Mouse (Mus musculus) c-Kit-positive CD71-positive TER-119-positive erythroid progenitor cells, embryonic 14.5 days (primary cell): ENCODE measurements around the gene Kcnn1.

Source experiments
- DNase-seq: peaks from one replicate; pipeline ENCODE4 v3.0.0-alpha.2; 2013; ENCODE audit warnings: low spot score

Gene Kcnn1

GRCm38 (mm10) chr8:70812055-70812454 is 51.0 kb downstream of the Kcnn1 start:
- DNase-seq = no peak

- DNase-seq = no peak
Observed at GRCm38 (mm10) chr8:70810962-70811680, 51.9 kb downstream of the Kcnn1 start.

GRCm38 (mm10) chr8:70808955-70809701 is 53.9 kb downstream of the Kcnn1 start:
- no peak for DNase-seq

GRCm38 (mm10) chr8:70808239-70808638 is 54.8 kb downstream of the Kcnn1 start, which contains the start of gene Il12rb1:
TSS of gene Il12rb1 (plus strand) at chr8:70808449.
- no peak for DNase-seq

GRCm38 (mm10) chr8:70807304-70807703 is 55.8 kb downstream of the Kcnn1 start:
- no peak for DNase-seq

- no peak for DNase-seq
Observed at GRCm38 (mm10) chr8:70806541-70806940, 56.5 kb downstream of the Kcnn1 start.

- peak; percentile 75 for DNase-seq
Observed at GRCm38 (mm10) chr8:70804481-70805206, 58.4 kb downstream of the Kcnn1 start, which contains the start of gene Mast3. TSS of gene Mast3 (minus strand) at chr8:70805054.

- DNase-seq = peak; percentile 45
Observed at GRCm38 (mm10) chr8:70803761-70804480, 59.1 kb downstream of the Kcnn1 start.

- DNase-seq = no peak
Observed at GRCm38 (mm10) chr8:70802786-70803510, 60.1 kb downstream of the Kcnn1 start.

- DNase-seq = no peak
Observed at GRCm38 (mm10) chr8:70801830-70802229, 61.2 kb downstream of the Kcnn1 start.

- no peak for DNase-seq
Observed at GRCm38 (mm10) chr8:70801156-70801555, 61.9 kb downstream of the Kcnn1 start.

GRCm38 (mm10) chr8:70800648-70801047 is 62.4 kb downstream of the Kcnn1 start:
- DNase-seq = no peak

GRCm38 (mm10) chr8:70798281-70798680 is 64.8 kb downstream of the Kcnn1 start:
- DNase-seq = no peak

- peak; percentile 91 for DNase-seq
Observed at GRCm38 (mm10) chr8:70797081-70798070, 65.7 kb downstream of the Kcnn1 start.

GRCm38 (mm10) chr8:70796403-70797080 is 66.5 kb downstream of the Kcnn1 start:
- no peak for DNase-seq

- no peak for DNase-seq
Observed at GRCm38 (mm10) chr8:70795370-70795769, 67.7 kb downstream of the Kcnn1 start.

- DNase-seq = no peak
Observed at GRCm38 (mm10) chr8:70794215-70794614, 68.8 kb downstream of the Kcnn1 start.

GRCm38 (mm10) chr8:70792700-70793099 is 70.4 kb downstream of the Kcnn1 start:
- DNase-seq = peak; percentile 69
